Mouse (Mus musculus) C2C12 (cell line): Measurements from ENCODE around the gene Tnrc18. TPM values are rescaled to one million over a fixed set of nuclear protein-coding genes. Genes with fewer than 3 reads are reported as not detected.

Source experiments
- H3K27me3 ChIP-seq: one replicate; pipeline ENCODE4 v1.6.1; 2011; ENCODE audit not compliant: control insufficient read depth, insufficient read depth, insufficient read length
- H3K36me3 ChIP-seq: one replicate; pipeline ENCODE4 v1.6.1; 2011; ENCODE audit not compliant: control insufficient read depth, insufficient read depth
- H3K4me3 ChIP-seq: one replicate; pipeline ENCODE4 v1.5.1; 2011; ENCODE audit warnings: mild to moderate bottlenecking, control low read depth; ENCODE audit not compliant: poor library complexity, insufficient read depth, severe bottlenecking
- H3K79me2 ChIP-seq: one replicate; pipeline ENCODE4 v1.6.1; 2011; ENCODE audit not compliant: control insufficient read depth, insufficient read depth
- H3K79me3 ChIP-seq: one replicate; pipeline ENCODE4 v1.6.1; 2011; ENCODE audit warnings: low read depth, control low read depth
- H3ac ChIP-seq: one replicate; pipeline ENCODE3; 2011; ENCODE audit warnings: low read depth; ENCODE audit not compliant: control insufficient read depth, insufficient read length
- CEBPB ChIP-seq: IDR thresholded peaks from one replicate; pipeline ENCODE4 v1.6.1; 2011; ENCODE audit warnings: low read depth, mild to moderate bottlenecking, control low read depth, moderate library complexity
- CTCF ChIP-seq: IDR thresholded peaks from one replicate; pipeline ENCODE4 v1.5.1; 2011; ENCODE audit not compliant: control insufficient read depth, insufficient read depth, insufficient read length
- FOSL1 ChIP-seq: IDR thresholded peaks from one replicate; pipeline ENCODE4 v1.8.0; 2011; ENCODE audit warnings: mild to moderate bottlenecking, low read length; ENCODE audit not compliant: poor library complexity, insufficient read depth, severe bottlenecking
- MAX ChIP-seq: IDR thresholded peaks from one replicate; pipeline ENCODE4 v1.6.1; 2011; ENCODE audit warnings: mild to moderate bottlenecking, control low read depth
- MYOD1 ChIP-seq: IDR thresholded peaks from one replicate; pipeline ENCODE4 v1.6.1; 2011; ENCODE audit warnings: low read depth; ENCODE audit not compliant: control insufficient read depth, insufficient read length
- MYOG ChIP-seq: IDR thresholded peaks from one replicate; pipeline ENCODE4 v1.6.1; 2011; ENCODE audit not compliant: control insufficient read depth, insufficient read length; ENCODE audit errors: extremely low read depth
- USF1 ChIP-seq: IDR thresholded peaks from one replicate; pipeline ENCODE4 v1.6.1; 2011; ENCODE audit warnings: low read depth, mild to moderate bottlenecking, control low read depth, moderate library complexity
- polyA plus RNA-seq: library from polyadenylated mRNA; unstranded; fragments of >200 nt; fragmentation: generic; extraction: Trizol; gene quantifications from one replicate; pipeline ENCODE4 v1.2.1, GENCODE M21; 2012; ENCODE audit warnings: missing spikeins

Gene Tnrc18
- polyA plus RNA-seq, 1 experiment, result 44.3 TPM

- Histone ChIP-seq H3K4me3 (no peak overlapping the region), H3ac (no peak overlapping the region), H3K36me3 (peaks cover 93% of the 10 kb centered on the region), H3K79me2 (peaks cover 76% of the 10 kb centered on the region), H3K79me3 (peaks cover 35% of the 10 kb centered on the region), H3K27me3 (no peaks in the 10 kb centered on the region)
- TF ChIP-seq MYOD1, result no peak
- TF ChIP-seq CTCF, result no peak
- TF ChIP-seq MYOG, result no peak
- no peak for TF ChIP-seq FOSL1
- TF ChIP-seq USF1, result no peak
- TF ChIP-seq CEBPB, result no peak
- no peak for TF ChIP-seq MAX
These were observed 46.4 kb downstream of the Tnrc18 start for GRCm38 (mm10) chr5:142771034-142771433.

- Histone ChIP-seq H3K79me3 (peaks cover 35% of the 10 kb centered on the region), H3K4me3 (no peak overlapping the region), H3ac (no peak overlapping the region), H3K36me3 (peaks cover 95% of the 10 kb centered on the region), H3K79me2 (peaks cover 79% of the 10 kb centered on the region), H3K27me3 (no peaks in the 10 kb centered on the region)
- TF ChIP-seq CTCF (no peak), MYOG (no peak), CEBPB (no peak), MYOD1 (no peak), USF1 (no peak), MAX (no peak), FOSL1 (no peak)
These were observed 47.8 kb downstream of the Tnrc18 start for GRCm38 (mm10) chr5:142769641-142770040.

GRCm38 (mm10) chr5:142768352-142769267 is 48.9 kb downstream of the Tnrc18 start:
- Histone ChIP-seq H3K4me3 (no peak overlapping the region), H3K36me3 (peaks cover 95% of the 10 kb centered on the region), H3K27me3 (no peaks in the 10 kb centered on the region), H3K79me2 (peaks cover 79% of the 10 kb centered on the region), H3ac (no peak overlapping the region), H3K79me3 (peaks cover 35% of the 10 kb centered on the region)
- TF ChIP-seq FOSL1, result no peak
- no peak for TF ChIP-seq USF1
- no peak for TF ChIP-seq MYOG
- TF ChIP-seq MYOD1, result no peak
- TF ChIP-seq CTCF, result no peak
- TF ChIP-seq MAX, result no peak
- TF ChIP-seq CEBPB, result no peak

- Histone ChIP-seq H3K79me3 (peaks cover 35% of the 10 kb centered on the region), H3K4me3 (no peak overlapping the region), H3K79me2 (peaks cover 79% of the 10 kb centered on the region), H3K27me3 (no peaks in the 10 kb centered on the region), H3ac (no peak overlapping the region), H3K36me3 (peaks cover 93% of the 10 kb centered on the region)
- TF ChIP-seq CTCF, result peak; percentile 54
- TF ChIP-seq CEBPB, result no peak
- no peak for TF ChIP-seq MYOG
These were observed 49.5 kb downstream of the Tnrc18 start for GRCm38 (mm10) chr5:142767937-142768336.

GRCm38 (mm10) chr5:142766708-142767107 is 50.8 kb downstream of the Tnrc18 start:
- Histone ChIP-seq H3K4me3 (no peak overlapping the region), H3K36me3 (peaks cover 91% of the 10 kb centered on the region), H3K79me3 (peaks cover 35% of the 10 kb centered on the region), H3K79me2 (peaks cover 69% of the 10 kb centered on the region), H3K27me3 (no peaks in the 10 kb centered on the region), H3ac (no peak overlapping the region)
- no peak for TF ChIP-seq MAX
- no peak for TF ChIP-seq FOSL1

GRCm38 (mm10) chr5:142764889-142765288 is 52.6 kb downstream of the Tnrc18 start:
- H3K27me3 ChIP-seq, result no peaks in the 10 kb centered on the region
- peaks cover 52% of the 10 kb centered on the region for H3K79me2 ChIP-seq
- peaks cover 87% of the 10 kb centered on the region for H3K36me3 ChIP-seq
- no peak overlapping the region for H3ac ChIP-seq
- peaks cover 28% of the 10 kb centered on the region for H3K79me3 ChIP-seq
- H3K4me3 ChIP-seq, result no peak overlapping the region
- TF ChIP-seq CTCF (no peak), USF1 (no peak), CEBPB (no peak), MYOD1 (no peak), FOSL1 (no peak), MYOG (no peak), MAX (no peak)
